Mouse (Mus musculus) ES-Bruce4 (cell line): Measurements from ENCODE around the gene Ap1g2. TPM values are rescaled to one million over a fixed set of nuclear protein-coding genes. Genes with fewer than 3 reads are reported as not detected.

Source experiments
- H3K27ac ChIP-seq: 2 replicates; pipeline ENCODE4 v1.5.1; 2012; ENCODE audit warnings: low read length, inconsistent platforms; ENCODE audit not compliant: insufficient read depth
- H3K27me3 ChIP-seq: 2 replicates; pipeline ENCODE4 v1.6.1; 2012; ENCODE audit warnings: mild to moderate bottlenecking, low read length, inconsistent platforms; ENCODE audit not compliant: control insufficient read depth, poor library complexity, insufficient read depth, severe bottlenecking
- H3K36me3 ChIP-seq: 2 replicates; pipeline ENCODE4 v1.6.1; 2012; ENCODE audit warnings: inconsistent platforms, mild to moderate bottlenecking, low read length, moderate library complexity; ENCODE audit not compliant: control insufficient read depth, poor library complexity, insufficient read depth, severe bottlenecking
- H3K4me1 ChIP-seq: one replicate; pipeline ENCODE4 v1.8.1; 2011; ENCODE audit warnings: low read length; ENCODE audit not compliant: control insufficient read depth, insufficient read depth
- H3K4me3 ChIP-seq: 2 replicates; pipeline ENCODE4 v1.5.1; 2011; ENCODE audit warnings: low read depth, mild to moderate bottlenecking, low read length
- H3K9ac ChIP-seq: 2 replicates; pipeline ENCODE4 v1.6.1; 2012; ENCODE audit warnings: low read depth, mild to moderate bottlenecking, inconsistent platforms; ENCODE audit not compliant: poor library complexity, severe bottlenecking
- H3K9me3 ChIP-seq: replicated peaks from 2 replicates; pipeline ENCODE4 v1.6.1; 2012; ENCODE audit warnings: mild to moderate bottlenecking, low read length, inconsistent platforms; ENCODE audit not compliant: control insufficient read depth, poor library complexity, insufficient read depth, severe bottlenecking
- CTCF ChIP-seq: IDR thresholded peaks from one replicate; pipeline ENCODE4 v1.8.1; 2011; ENCODE audit warnings: low read depth, low read length
- EP300 ChIP-seq: IDR thresholded peaks from 2 replicates; pipeline ENCODE4 v1.6.1; 2011; ENCODE audit warnings: low read depth, low read length; ENCODE audit not compliant: insufficient read depth
- POLR2A ChIP-seq: IDR thresholded peaks from one replicate; pipeline ENCODE4 v1.8.1; 2011; ENCODE audit warnings: low read length; ENCODE audit not compliant: insufficient read depth
- polyA plus RNA-seq: library from polyadenylated mRNA; stranded (reverse); fragments of >200 nt; gene quantifications from 2 replicates; pipeline ENCODE4 v1.2.4, GENCODE M21; 2011; ENCODE audit warnings: low read depth; ENCODE audit not compliant: missing spikeins, insufficient read depth, insufficient read length

Ap1g2 gene
- polyA plus RNA-seq, 1 experiment: 23.9 TPM

GRCm38 (mm10) chr14:55089199-55089947 is 17.0 kb downstream of the Ap1g2 start:
- Histone ChIP-seq H3K4me1 (peaks cover 11% of the 10 kb centered on the region), H3K27me3 (no peaks in the 10 kb centered on the region), H3K9ac (no peak overlapping the region; the same call in 1 of the 2 replicates), H3K9me3 (no peaks in the 10 kb centered on the region), H3K27ac (peak overlapping the region; percentile 97; the same call in 1 of the 2 replicates), H3K36me3 (no peaks in the 10 kb centered on the region), H3K4me3 (no peak overlapping the region)
- no peak for TF ChIP-seq CTCF
- no peak for TF ChIP-seq EP300
- TF ChIP-seq POLR2A: no peak

DNA sequence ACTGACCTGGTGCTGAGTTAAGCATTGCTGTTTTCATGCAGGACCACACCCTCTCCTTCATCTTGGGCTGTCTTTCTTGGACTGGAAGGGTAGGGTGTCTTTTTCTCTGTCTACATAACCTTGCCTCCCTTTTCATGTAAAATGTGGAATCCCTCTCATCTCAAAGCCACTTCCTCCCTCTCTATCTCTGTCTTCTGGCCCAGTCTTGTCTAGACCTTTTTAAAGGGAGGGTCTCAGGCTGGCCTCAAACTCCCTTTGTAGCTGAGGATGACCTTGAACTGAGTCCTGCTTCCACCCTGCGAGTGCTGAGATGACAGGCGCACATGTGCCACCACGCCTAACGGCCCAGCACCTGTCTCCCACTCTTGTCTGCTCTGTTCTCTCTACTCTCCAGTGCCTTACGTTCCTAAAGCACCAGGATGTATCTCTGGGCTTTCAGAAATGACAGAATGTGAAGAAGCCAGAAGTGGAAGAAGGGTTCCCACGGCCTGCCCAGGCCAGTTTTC is 20.3 kb downstream of the Ap1g2 start:
- peak overlapping the region; percentile 97 for H3K27ac ChIP-seq
- TF ChIP-seq POLR2A (no peak), CTCF (no peak), EP300 (peak; percentile 94)
- H3K4me3 ChIP-seq: no peak overlapping the region
- H3K9ac ChIP-seq: no peak overlapping the region
- no peaks in the 10 kb centered on the region for H3K9me3 ChIP-seq
- H3K27me3 ChIP-seq: no peaks in the 10 kb centered on the region
- H3K36me3 ChIP-seq: no peaks in the 10 kb centered on the region
- H3K4me1 ChIP-seq: peaks cover 13% of the 10 kb centered on the region

DNA sequence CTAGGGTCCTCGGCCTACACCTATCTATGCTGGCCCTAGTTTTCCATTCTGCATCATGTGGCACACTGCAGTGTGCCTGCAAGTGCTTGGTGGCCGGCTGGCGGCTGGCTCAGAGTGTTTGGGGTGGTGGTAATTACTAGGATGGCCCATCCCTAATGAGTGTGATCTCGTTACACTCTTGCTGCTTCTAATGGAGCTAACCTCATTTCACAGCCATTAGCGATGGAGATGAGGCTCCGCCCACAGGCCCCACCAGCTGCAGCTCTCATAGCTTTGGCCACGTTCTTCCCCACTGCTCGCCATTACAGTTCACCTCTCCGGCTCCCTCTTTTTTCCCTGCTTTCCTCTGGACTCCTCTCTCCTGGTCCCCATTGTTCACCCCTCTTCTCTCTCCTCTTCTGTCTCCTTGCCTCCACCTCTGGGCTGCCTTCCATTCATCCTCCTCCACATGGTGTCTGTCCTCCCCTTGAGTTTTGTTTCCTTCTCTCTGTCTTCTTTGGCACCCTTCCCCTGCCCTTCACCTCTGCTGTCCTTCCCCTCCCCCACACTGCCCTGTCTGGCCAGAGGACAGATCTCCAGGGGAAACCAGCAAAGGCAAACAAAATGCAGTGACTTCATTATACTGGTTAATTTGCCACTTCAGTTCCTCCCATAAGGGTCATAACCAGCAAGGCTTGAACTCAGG is 20.9 kb downstream of the Ap1g2 start:
- H3K9ac ChIP-seq: peak overlapping the region; percentile 25; the same call in 1 of the 2 replicates
- TF ChIP-seq EP300 (peak; percentile 95), CTCF (no peak)
- peak overlapping the region; percentile 97 for H3K27ac ChIP-seq
- H3K36me3 ChIP-seq: no peaks in the 10 kb centered on the region
- H3K4me3 ChIP-seq: peak overlapping the region; percentile 29
- no peaks in the 10 kb centered on the region for H3K27me3 ChIP-seq
- H3K4me1 ChIP-seq: peaks cover 13% of the 10 kb centered on the region
- H3K9me3 ChIP-seq: no peaks in the 10 kb centered on the region

DNA sequence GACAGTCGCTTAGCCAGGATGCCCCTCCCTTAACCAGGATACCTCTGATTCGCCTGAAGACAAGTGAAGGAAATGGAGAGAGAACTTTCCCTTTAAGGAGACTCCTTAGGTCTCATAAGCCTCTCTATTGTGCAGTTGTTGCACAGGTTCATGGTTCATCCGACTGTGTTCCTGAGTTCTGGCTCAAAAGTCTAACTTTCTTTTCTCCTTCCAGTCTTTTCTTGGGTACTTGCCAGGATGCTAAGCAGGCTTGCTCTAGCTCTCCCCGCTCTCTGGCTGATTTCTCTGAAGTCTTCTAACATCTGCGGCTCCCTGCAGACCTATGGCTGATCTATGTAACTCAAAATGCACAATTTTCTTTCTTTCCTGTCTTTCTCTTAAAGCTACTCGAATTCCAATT is 22.9 kb downstream of the Ap1g2 start:
- 0 out of 2 replicates have a peak overlapping the region, but pooled peaks have one; percentile 16 for H3K9ac ChIP-seq
- H3K27me3 ChIP-seq: no peaks in the 10 kb centered on the region
- peaks cover 13% of the 10 kb centered on the region for H3K4me1 ChIP-seq
- no peaks in the 10 kb centered on the region for H3K36me3 ChIP-seq
- H3K4me3 ChIP-seq: no peak overlapping the region
- no peaks in the 10 kb centered on the region for H3K9me3 ChIP-seq
- TF ChIP-seq CTCF: no peak
- TF ChIP-seq POLR2A: no peak
- no peak for TF ChIP-seq EP300
- peak overlapping the region; percentile 79 for H3K27ac ChIP-seq

DNA sequence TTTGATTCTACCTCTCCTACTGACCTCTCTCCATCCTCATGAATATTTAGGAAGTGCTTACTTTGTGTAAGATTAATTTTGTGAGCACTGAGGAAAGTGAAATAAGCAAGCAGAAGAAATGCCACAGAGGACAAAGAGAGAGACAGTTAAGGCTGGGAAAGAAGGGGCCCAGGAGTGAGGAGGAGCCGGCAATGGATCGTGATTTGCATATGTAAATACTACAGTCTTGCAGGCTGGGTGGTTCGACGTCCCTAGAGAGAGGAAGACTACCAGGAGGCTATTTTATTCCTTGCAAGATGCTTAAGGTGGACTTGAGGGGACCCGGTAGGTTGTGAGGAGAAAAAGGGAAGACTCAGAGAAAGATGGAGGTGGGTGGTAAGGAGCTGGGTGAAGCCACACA is 25.3 kb downstream of the Ap1g2 start:
- Histone ChIP-seq H3K36me3 (no peaks in the 10 kb centered on the region), H3K9ac (peak overlapping the region; percentile 26; the same call in 1 of the 2 replicates), H3K4me1 (peaks cover 7% of the 10 kb centered on the region), H3K27ac (peak overlapping the region; percentile 87), H3K27me3 (no peaks in the 10 kb centered on the region), H3K9me3 (no peaks in the 10 kb centered on the region), H3K4me3 (peak overlapping the region; percentile 39; the same call in 1 of the 2 replicates)
- no peak for TF ChIP-seq POLR2A
- 0 out of 2 replicates have a peak, but pooled peaks have one; percentile 24 for TF ChIP-seq EP300

- Histone ChIP-seq H3K27me3 (no peaks in the 10 kb centered on the region), H3K27ac (peak overlapping the region; percentile 91), H3K4me1 (peaks cover 9% of the 10 kb centered on the region), H3K9me3 (no peaks in the 10 kb centered on the region), H3K4me3 (peak overlapping the region; percentile 36), H3K9ac (peak overlapping the region; percentile 43), H3K36me3 (0 out of 2 replicates have a peak, but pooled peaks cover 4% of the 10 kb centered on the region)
- no peak for TF ChIP-seq POLR2A
- no peak for TF ChIP-seq EP300
- no peak for TF ChIP-seq CTCF
Observed at GRCm38 (mm10) chr14:55079214-55079970, 27.0 kb downstream of the Ap1g2 start.
